Mouse (Mus musculus) G1E (cell line): Measurements from ENCODE around the gene Rhoj.

Source experiments
- CTCF ChIP-seq: IDR thresholded peaks from 2 replicates; pipeline ENCODE4 v1.5.1; 2012; ENCODE audit warnings: low read depth, low read length, inconsistent platforms, mixed read lengths
- GATA2 ChIP-seq: IDR thresholded peaks from 2 replicates; pipeline ENCODE4 v1.6.1; 2012; ENCODE audit warnings: low read depth, low read length, inconsistent platforms, borderline replicate concordance
- TAL1 ChIP-seq: conservative IDR thresholded peaks from 2 replicates; pipeline ENCODE4 v1.6.1; 2012; ENCODE audit warnings: low read depth, low read length, inconsistent platforms, mixed read lengths

DNA sequence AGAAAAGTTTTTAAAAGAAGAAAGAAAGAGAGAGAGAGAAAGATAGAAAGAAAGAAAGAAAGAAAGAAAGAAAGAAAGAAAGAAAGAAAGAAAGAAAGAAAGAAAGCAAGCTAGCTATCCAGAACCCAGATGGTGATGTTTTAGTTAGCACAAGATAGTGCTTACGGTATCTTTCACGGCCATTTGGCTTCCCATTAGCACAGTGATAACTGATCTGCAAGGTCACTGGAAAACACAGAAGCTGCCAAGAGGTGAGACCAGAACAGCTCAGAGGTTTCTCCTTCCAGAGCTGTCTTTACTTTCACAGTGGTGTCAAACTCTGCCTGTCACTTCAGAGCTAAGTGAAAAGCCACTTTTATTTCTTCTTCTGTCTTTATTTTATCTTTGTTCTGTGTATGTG, 32.4 kb upstream of the Rhoj start:
- TF ChIP-seq CTCF (no peak), GATA2 (no peak), TAL1 (no peak)
